Mouse (Mus musculus): ENCODE measurements around the gene Pus10.

GRCm38 (mm10) chr11:23740895-23741294 lies 75.4 kb downstream of the Pus10 start:
- TF ChIP-seq CTCF (IDR thresholded peaks at IDR 0.05; ENCODE audit: borderline replicate concordance, insufficient read depth, low read length) (no peak), POLR2A (IDR thresholded peaks at IDR 0.05; ENCODE audit: low read depth, low read length) (no peak)

Measured in embryonic fibroblast, embryonic 13.5 days (primary cell).